Mouse (Mus musculus): ENCODE data around the gene Selenos. TPM values are rescaled to one million over a fixed set of nuclear protein-coding genes. Genes with fewer than 3 reads are reported as not detected.

The Selenos gene
- polyA plus RNA-seq, 1 experiment from 2014 or later = 83.2 TPM

GRCm38 (mm10) chr7:66091553-66091952 is 12.1 kb downstream of the Selenos start:
- Histone ChIP-seq H3K9me3 (no peaks in the 10 kb centered on the region), H3K27me3 (replicated peaks; ENCODE audit: low read depth, poor library complexity, severe bottlenecking) (no peaks in the 10 kb centered on the region), H3K4me3 (no peak overlapping the region), H3K4me1 (no peaks in the 10 kb centered on the region), H3K36me3 (replicated peaks) (peaks cover 63% of the 10 kb centered on the region), H3K27ac (replicated peaks) (no peak overlapping the region)
- no peak for DNase-seq (ENCODE audit: low spot score)
- WGBS = 84% methylated on average over 7 of the region's 7 CpGs

GRCm38 (mm10) chr7:66092656-66093055 is 13.2 kb downstream of the Selenos start:
- no peak overlapping the region for H3K27ac ChIP-seq (replicated peaks)

GRCm38 (mm10) chr7:66094141-66094540 is 14.7 kb downstream of the Selenos start:
- 78% methylated on average over 5 of the region's 5 CpGs for WGBS

More at GRCm38 (mm10) chr7:66092656-66093055, 13.2 kb downstream of the Selenos start:
- 91% methylated on average over 8 of the region's 8 CpGs for WGBS
- Histone ChIP-seq H3K4me1 (no peaks in the 10 kb centered on the region), H3K27me3 (replicated peaks; ENCODE audit: low read depth, poor library complexity, severe bottlenecking) (no peaks in the 10 kb centered on the region), H3K4me3 (no peak overlapping the region), H3K36me3 (replicated peaks) (peaks cover 52% of the 10 kb centered on the region), H3K9me3 (no peaks in the 10 kb centered on the region)
- no peak for DNase-seq (ENCODE audit: low spot score)

GRCm38 (mm10) chr7:66098803-66099202 is 19.4 kb downstream of the Selenos start:
- 87% methylated on average over 7 of the region's 7 CpGs for WGBS
- Histone ChIP-seq H3K4me1 (no peaks in the 10 kb centered on the region), H3K4me3 (no peak overlapping the region), H3K9me3 (no peaks in the 10 kb centered on the region), H3K27ac (replicated peaks) (no peak overlapping the region), H3K27me3 (replicated peaks; ENCODE audit: low read depth, poor library complexity, severe bottlenecking) (no peaks in the 10 kb centered on the region), H3K36me3 (replicated peaks) (no peaks in the 10 kb centered on the region)
- DNase-seq (ENCODE audit: low spot score) = no peak

More at GRCm38 (mm10) chr7:66094141-66094540, 14.7 kb downstream of the Selenos start:
- no peak overlapping the region for H3K4me3 ChIP-seq
- no peaks in the 10 kb centered on the region for H3K27me3 ChIP-seq (replicated peaks; ENCODE audit: low read depth, poor library complexity, severe bottlenecking)
- no peak for DNase-seq (ENCODE audit: low spot score)
- no peak overlapping the region for H3K27ac ChIP-seq (replicated peaks)
- H3K9me3 ChIP-seq = no peaks in the 10 kb centered on the region
- H3K4me1 ChIP-seq = no peaks in the 10 kb centered on the region
- peaks cover 37% of the 10 kb centered on the region for H3K36me3 ChIP-seq (replicated peaks)

- WGBS = 6% methylated on average over 4 of the region's 4 CpGs
- DNase-seq (ENCODE audit: low spot score) = no peak
- Histone ChIP-seq H3K9me3 (no peaks in the 10 kb centered on the region), H3K27me3 (replicated peaks; ENCODE audit: low read depth, poor library complexity, severe bottlenecking) (no peaks in the 10 kb centered on the region), H3K27ac (replicated peaks) (no peak overlapping the region), H3K4me1 (no peaks in the 10 kb centered on the region), H3K4me3 (no peak overlapping the region), H3K36me3 (replicated peaks) (no peaks in the 10 kb centered on the region)
Observed at GRCm38 (mm10) chr7:66101866-66102265, 22.4 kb downstream of the Selenos start.

- Histone ChIP-seq H3K4me1 (peaks cover 6% of the 10 kb centered on the region; the same call in 1 of the 2 replicates), H3K4me3 (no peak overlapping the region), H3K36me3 (replicated peaks) (no peaks in the 10 kb centered on the region), H3K27me3 (replicated peaks; ENCODE audit: low read depth, poor library complexity, severe bottlenecking) (no peaks in the 10 kb centered on the region), H3K27ac (replicated peaks) (no peak overlapping the region), H3K9me3 (no peaks in the 10 kb centered on the region)
- WGBS = 88% methylated on average over 5 of the region's 5 CpGs
- no peak for DNase-seq (ENCODE audit: low spot score)
Observed at GRCm38 (mm10) chr7:66104531-66104930, 25.1 kb downstream of the Selenos start.

- no peak overlapping the region for H3K4me3 ChIP-seq
- H3K4me1 ChIP-seq = peaks cover 9% of the 10 kb centered on the region
- H3K27me3 ChIP-seq (replicated peaks; ENCODE audit: low read depth, poor library complexity, severe bottlenecking) = no peaks in the 10 kb centered on the region
- WGBS = 73% methylated on average over 4 of the region's 4 CpGs
- no peaks in the 10 kb centered on the region for H3K36me3 ChIP-seq (replicated peaks)
- no peak overlapping the region for H3K27ac ChIP-seq (replicated peaks)
- no peaks in the 10 kb centered on the region for H3K9me3 ChIP-seq
- DNase-seq (ENCODE audit: low spot score) = no peak
Observed at GRCm38 (mm10) chr7:66105771-66106170, 26.3 kb downstream of the Selenos start.

GRCm38 (mm10) chr7:66106581-66107056 is 27.2 kb downstream of the Selenos start:
- no peaks in the 10 kb centered on the region for H3K27me3 ChIP-seq (replicated peaks; ENCODE audit: low read depth, poor library complexity, severe bottlenecking)
- peaks cover 17% of the 10 kb centered on the region for H3K4me1 ChIP-seq
- H3K9me3 ChIP-seq = no peaks in the 10 kb centered on the region
- 76% methylated on average over 7 of the region's 7 CpGs for WGBS
- no peaks in the 10 kb centered on the region for H3K36me3 ChIP-seq (replicated peaks)
- no peak for DNase-seq (ENCODE audit: low spot score)
- H3K4me3 ChIP-seq = no peak overlapping the region
- H3K27ac ChIP-seq (replicated peaks) = no peak overlapping the region

GRCm38 (mm10) chr7:66107206-66107605 is 27.8 kb downstream of the Selenos start:
- Histone ChIP-seq H3K4me1 (peaks cover 20% of the 10 kb centered on the region), H3K27ac (replicated peaks) (no peak overlapping the region), H3K4me3 (no peak overlapping the region), H3K36me3 (replicated peaks) (no peaks in the 10 kb centered on the region), H3K27me3 (replicated peaks; ENCODE audit: low read depth, poor library complexity, severe bottlenecking) (no peaks in the 10 kb centered on the region), H3K9me3 (no peaks in the 10 kb centered on the region)
- 79% methylated on average over 11 of the region's 11 CpGs for WGBS
- no peak for DNase-seq (ENCODE audit: low spot score)

- 14% methylated on average over 7 of the region's 7 CpGs for WGBS
- peaks cover 4% of the 10 kb centered on the region; the same call in 1 of the 2 replicates for H3K36me3 ChIP-seq (replicated peaks)
Observed at GRCm38 (mm10) chr7:66107930-66108329, 28.5 kb downstream of the Selenos start.

GRCm38 (mm10) chr7:66108961-66109854 is 29.8 kb downstream of the Selenos start, which contains the start of gene Chsy1:
Chsy1 (plus strand) TSS chr7:66109515.
- Histone ChIP-seq H3K4me3 (peak within 1 kb of the TSS; percentile 98), H3K4me1 (peaks cover 29% of the 10 kb centered on the region), H3K27me3 (replicated peaks; ENCODE audit: low read depth, poor library complexity, severe bottlenecking) (no peaks in the 10 kb centered on the region), H3K9me3 (no peaks in the 10 kb centered on the region), H3K27ac (replicated peaks) (peak within 1 kb of the TSS; percentile 96), H3K36me3 (replicated peaks) (peaks cover 9% of the 10 kb centered on the region)
- DNase-seq (ENCODE audit: low spot score) = peak; percentile 93
- 3% methylated on average over 123 of the region's 123 CpGs for WGBS

More at GRCm38 (mm10) chr7:66107930-66108329, 28.5 kb downstream of the Selenos start:
- Histone ChIP-seq H3K4me3 (no peak overlapping the region), H3K4me1 (peaks cover 23% of the 10 kb centered on the region), H3K27me3 (replicated peaks; ENCODE audit: low read depth, poor library complexity, severe bottlenecking) (no peaks in the 10 kb centered on the region), H3K9me3 (no peaks in the 10 kb centered on the region), H3K27ac (replicated peaks) (no peak overlapping the region)
- peak; percentile 38 for DNase-seq (ENCODE audit: low spot score)

- no peaks in the 10 kb centered on the region for H3K9me3 ChIP-seq
- peaks cover 17% of the 10 kb centered on the region for H3K36me3 ChIP-seq (replicated peaks)
- H3K27me3 ChIP-seq (replicated peaks; ENCODE audit: low read depth, poor library complexity, severe bottlenecking) = no peaks in the 10 kb centered on the region
- DNase-seq (ENCODE audit: low spot score) = peak; percentile 68
- WGBS = under 1% methylated on average over 77 of the region's 77 CpGs
- H3K4me1 ChIP-seq = peaks cover 35% of the 10 kb centered on the region
- peak overlapping the region; percentile 96 for H3K27ac ChIP-seq (replicated peaks)
- peak overlapping the region; percentile 98 for H3K4me3 ChIP-seq
Observed at GRCm38 (mm10) chr7:66109855-66110635, 30.6 kb downstream of the Selenos start.

Measured in embryonic facial prominence, embryonic 10.5 days (tissue).